Mouse (Mus musculus): ENCODE measurements at regions not wholly inside any gene's neighbourhood (a gene's known extent, or its start where the extent isn't known, plus 50 kb on each side); places are given as distances from the start of the nearest gene placed in this dataset.

GRCm38 (mm10) chr15:31869673-31870417 lies 268.2 kb downstream of the Fam173b start:
- Histone ChIP-seq H3K9me3 (ENCODE audit: control insufficient read depth, low read depth, low read length) (no peaks in the 10 kb centered on the region), H3K4me1 (ENCODE audit: control insufficient read depth, insufficient read depth, low read length) (0 out of 2 replicates have a peak, but pooled peaks cover 2% of the 10 kb centered on the region), H3K9ac (replicated peaks; ENCODE audit: low read depth, low read length) (no peak overlapping the region), H3K27me3 (ENCODE audit: control insufficient read depth, insufficient read depth, low read length) (no peaks in the 10 kb centered on the region), H3K4me2 (replicated peaks; ENCODE audit: low read depth, low read length) (no peak overlapping the region), H3K4me3 (ENCODE audit: low read depth, low read length) (no peak overlapping the region), H3K36me3 (ENCODE audit: control insufficient read depth, insufficient read depth, low read length) (no peaks in the 10 kb centered on the region), H3K27ac (ENCODE audit: low read length) (no peak overlapping the region)
- WGBS = 28% methylated on average over 14 of the region's 14 CpGs
- ATAC-seq (ENCODE audit: insufficient number of reproducible peaks, insufficient read depth, low FRiP score, low read depth) = peak; percentile 78

DNA sequence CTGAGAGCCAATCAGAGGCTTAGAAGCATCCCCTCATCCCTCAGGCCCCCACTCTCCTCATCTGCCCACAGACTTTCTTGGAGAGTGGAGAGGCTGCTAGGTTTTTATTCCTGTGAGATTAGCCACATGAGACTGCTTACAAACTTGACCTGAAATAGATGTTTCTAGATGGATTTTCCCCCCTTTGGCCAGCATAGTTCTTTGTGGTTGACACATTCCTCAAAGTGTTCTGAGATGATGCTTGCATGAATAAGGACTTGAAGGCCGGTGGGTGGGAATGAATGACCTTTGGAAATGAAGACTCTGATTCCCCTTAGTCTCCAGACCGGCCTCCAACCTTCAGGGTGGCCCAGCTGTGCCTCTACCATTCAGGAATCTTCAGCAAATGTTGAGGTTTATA lies 273.8 kb downstream of the Fam173b start:
- no peak overlapping the region for H3K4me2 ChIP-seq (replicated peaks; ENCODE audit: low read depth, low read length)
- H3K9ac ChIP-seq (replicated peaks; ENCODE audit: low read depth, low read length) = no peak overlapping the region
- no peak for ATAC-seq (ENCODE audit: insufficient number of reproducible peaks, insufficient read depth, low FRiP score, low read depth)
- WGBS = 75% methylated on average over 2 of the region's 2 CpGs
- H3K36me3 ChIP-seq (ENCODE audit: control insufficient read depth, insufficient read depth, low read length) = no peaks in the 10 kb centered on the region
- no peaks in the 10 kb centered on the region for H3K9me3 ChIP-seq (ENCODE audit: control insufficient read depth, low read depth, low read length)
- no peaks in the 10 kb centered on the region for H3K4me1 ChIP-seq (ENCODE audit: control insufficient read depth, insufficient read depth, low read length)
- H3K27me3 ChIP-seq (ENCODE audit: control insufficient read depth, insufficient read depth, low read length) = no peaks in the 10 kb centered on the region
- H3K27ac ChIP-seq (ENCODE audit: low read length) = no peak overlapping the region
- H3K4me3 ChIP-seq (ENCODE audit: low read depth, low read length) = no peak overlapping the region

GRCm38 (mm10) chr15:31880479-31880878 lies 278.8 kb downstream of the Fam173b start:
- Histone ChIP-seq H3K4me3 (ENCODE audit: low read depth, low read length) (no peak overlapping the region), H3K4me2 (replicated peaks; ENCODE audit: low read depth, low read length) (no peak overlapping the region), H3K27ac (ENCODE audit: low read length) (no peak overlapping the region), H3K4me1 (ENCODE audit: control insufficient read depth, insufficient read depth, low read length) (no peaks in the 10 kb centered on the region), H3K9me3 (ENCODE audit: control insufficient read depth, low read depth, low read length) (no peaks in the 10 kb centered on the region), H3K36me3 (ENCODE audit: control insufficient read depth, insufficient read depth, low read length) (no peaks in the 10 kb centered on the region), H3K9ac (replicated peaks; ENCODE audit: low read depth, low read length) (no peak overlapping the region), H3K27me3 (ENCODE audit: control insufficient read depth, insufficient read depth, low read length) (no peaks in the 10 kb centered on the region)
- 53% methylated on average over 9 of the region's 9 CpGs for WGBS
- no peak for ATAC-seq (ENCODE audit: insufficient number of reproducible peaks, insufficient read depth, low FRiP score, low read depth)

- Histone ChIP-seq H3K9ac (replicated peaks; ENCODE audit: low read depth, low read length) (no peak overlapping the region), H3K27ac (ENCODE audit: low read length) (no peak overlapping the region), H3K4me1 (ENCODE audit: control insufficient read depth, insufficient read depth, low read length) (no peaks in the 10 kb centered on the region), H3K27me3 (ENCODE audit: control insufficient read depth, insufficient read depth, low read length) (no peaks in the 10 kb centered on the region), H3K4me2 (replicated peaks; ENCODE audit: low read depth, low read length) (no peak overlapping the region), H3K4me3 (ENCODE audit: low read depth, low read length) (no peak overlapping the region), H3K36me3 (ENCODE audit: control insufficient read depth, insufficient read depth, low read length) (no peaks in the 10 kb centered on the region), H3K9me3 (ENCODE audit: control insufficient read depth, low read depth, low read length) (no peaks in the 10 kb centered on the region)
- no peak for ATAC-seq (ENCODE audit: insufficient number of reproducible peaks, insufficient read depth, low FRiP score, low read depth)
- WGBS = 48% methylated on average over 5 of the region's 5 CpGs
Measured at GRCm38 (mm10) chr15:31882331-31882730, 280.7 kb downstream of the Fam173b start.

DNA sequence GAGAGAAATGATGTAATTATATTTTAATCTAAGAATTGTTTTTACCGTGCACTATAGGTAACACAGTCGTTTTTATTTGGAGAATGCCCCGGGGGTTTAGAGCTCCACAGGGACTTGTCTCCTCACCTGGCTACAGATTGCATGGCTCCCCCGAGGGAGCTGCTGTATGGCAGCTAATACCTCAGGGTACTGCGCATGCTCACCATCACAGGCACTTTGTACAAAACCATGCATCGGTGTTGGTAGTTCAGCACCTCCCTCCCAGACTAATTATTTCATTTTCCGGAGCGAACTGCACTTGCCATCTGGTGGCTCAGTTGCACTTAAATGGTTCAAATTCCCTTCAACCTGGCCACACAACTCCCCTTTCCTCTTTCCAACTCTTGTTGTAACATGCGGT lies 281.9 kb downstream of the Fam173b start:
- Histone ChIP-seq H3K4me3 (ENCODE audit: low read depth, low read length) (no peak overlapping the region), H3K9ac (replicated peaks; ENCODE audit: low read depth, low read length) (no peak overlapping the region), H3K4me1 (ENCODE audit: control insufficient read depth, insufficient read depth, low read length) (no peaks in the 10 kb centered on the region), H3K27ac (ENCODE audit: low read length) (no peak overlapping the region), H3K4me2 (replicated peaks; ENCODE audit: low read depth, low read length) (no peak overlapping the region), H3K9me3 (ENCODE audit: control insufficient read depth, low read depth, low read length) (no peaks in the 10 kb centered on the region), H3K27me3 (ENCODE audit: control insufficient read depth, insufficient read depth, low read length) (no peaks in the 10 kb centered on the region), H3K36me3 (ENCODE audit: control insufficient read depth, insufficient read depth, low read length) (no peaks in the 10 kb centered on the region)
- 81% methylated on average over 9 of the region's 9 CpGs for WGBS
- no peak for ATAC-seq (ENCODE audit: insufficient number of reproducible peaks, insufficient read depth, low FRiP score, low read depth)

DNA sequence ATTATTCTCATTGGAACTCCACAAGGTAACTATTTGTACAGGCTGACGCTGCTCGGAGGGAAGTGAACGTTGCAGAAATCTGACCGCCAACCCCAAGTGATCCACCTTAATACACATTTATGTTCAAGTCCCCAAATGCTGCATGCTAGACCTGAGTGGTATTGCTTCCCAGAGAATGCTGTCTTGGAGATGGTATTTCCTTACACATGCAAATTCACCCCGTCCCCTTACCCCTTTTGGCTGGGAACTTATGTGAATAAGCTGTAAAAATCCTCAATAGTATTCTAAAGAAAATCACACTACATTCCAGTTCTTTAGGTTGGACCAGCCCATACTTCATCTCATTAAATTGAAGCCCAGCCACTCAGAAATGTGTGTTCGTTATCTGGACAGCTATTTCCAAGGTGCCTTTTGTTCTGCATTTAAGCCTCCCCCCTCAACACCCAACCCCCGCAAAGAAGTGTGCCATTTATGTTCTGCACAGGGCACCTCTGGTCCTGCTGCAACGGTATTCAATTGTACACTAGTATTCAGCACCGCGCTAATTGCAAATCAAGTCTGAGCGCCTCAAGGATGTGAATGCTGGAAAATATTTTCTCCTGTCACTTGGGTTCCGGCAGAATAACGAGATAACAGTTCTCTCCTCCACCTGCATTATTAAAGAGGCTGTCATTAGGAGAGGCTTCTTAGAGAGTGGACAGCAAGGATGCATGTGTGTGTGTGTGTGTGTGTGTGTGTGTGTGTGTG lies 278.0 kb upstream of the Tas2r119 start:
- Histone ChIP-seq H3K4me2 (replicated peaks; ENCODE audit: low read depth, low read length) (no peak overlapping the region), H3K36me3 (ENCODE audit: control insufficient read depth, insufficient read depth, low read length) (no peaks in the 10 kb centered on the region), H3K27me3 (ENCODE audit: control insufficient read depth, insufficient read depth, low read length) (no peaks in the 10 kb centered on the region), H3K27ac (ENCODE audit: low read length) (no peak overlapping the region), H3K9ac (replicated peaks; ENCODE audit: low read depth, low read length) (no peak overlapping the region), H3K4me1 (ENCODE audit: control insufficient read depth, insufficient read depth, low read length) (no peaks in the 10 kb centered on the region), H3K9me3 (ENCODE audit: control insufficient read depth, low read depth, low read length) (no peaks in the 10 kb centered on the region), H3K4me3 (ENCODE audit: low read depth, low read length) (no peak overlapping the region)
- 83% methylated on average over 13 of the region's 13 CpGs for WGBS
- ATAC-seq (ENCODE audit: insufficient number of reproducible peaks, insufficient read depth, low FRiP score, low read depth) = no peak

DNA sequence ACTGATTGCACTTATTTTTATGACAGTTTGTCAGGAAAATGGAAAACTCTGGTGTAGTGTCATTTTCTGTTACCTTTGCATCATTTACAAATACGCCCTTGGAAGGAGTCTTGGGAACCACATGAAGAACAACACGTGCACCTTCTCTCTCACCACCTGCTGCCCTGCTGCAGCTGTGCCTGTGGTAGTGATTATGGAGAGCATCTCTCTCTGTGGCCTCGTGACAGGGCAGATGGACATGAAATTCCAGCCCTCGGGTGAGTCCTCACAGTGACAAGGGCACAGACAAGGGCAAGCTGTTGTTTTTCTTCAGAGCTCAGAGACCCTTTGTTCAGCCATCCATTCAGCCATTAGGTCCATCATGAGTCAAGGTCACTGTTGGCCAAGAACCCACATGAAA lies 276.8 kb upstream of the Tas2r119 start:
- H3K4me3 ChIP-seq (ENCODE audit: low read depth, low read length) = no peak overlapping the region
- WGBS = 79% methylated on average over 4 of the region's 4 CpGs
- no peak overlapping the region for H3K9ac ChIP-seq (replicated peaks; ENCODE audit: low read depth, low read length)
- no peaks in the 10 kb centered on the region for H3K27me3 ChIP-seq (ENCODE audit: control insufficient read depth, insufficient read depth, low read length)
- no peaks in the 10 kb centered on the region for H3K9me3 ChIP-seq (ENCODE audit: control insufficient read depth, low read depth, low read length)
- no peak for ATAC-seq (ENCODE audit: insufficient number of reproducible peaks, insufficient read depth, low FRiP score, low read depth)
- H3K36me3 ChIP-seq (ENCODE audit: control insufficient read depth, insufficient read depth, low read length) = no peaks in the 10 kb centered on the region
- H3K27ac ChIP-seq (ENCODE audit: low read length) = no peak overlapping the region
- no peaks in the 10 kb centered on the region for H3K4me1 ChIP-seq (ENCODE audit: control insufficient read depth, insufficient read depth, low read length)
- no peak overlapping the region for H3K4me2 ChIP-seq (replicated peaks; ENCODE audit: low read depth, low read length)

DNA sequence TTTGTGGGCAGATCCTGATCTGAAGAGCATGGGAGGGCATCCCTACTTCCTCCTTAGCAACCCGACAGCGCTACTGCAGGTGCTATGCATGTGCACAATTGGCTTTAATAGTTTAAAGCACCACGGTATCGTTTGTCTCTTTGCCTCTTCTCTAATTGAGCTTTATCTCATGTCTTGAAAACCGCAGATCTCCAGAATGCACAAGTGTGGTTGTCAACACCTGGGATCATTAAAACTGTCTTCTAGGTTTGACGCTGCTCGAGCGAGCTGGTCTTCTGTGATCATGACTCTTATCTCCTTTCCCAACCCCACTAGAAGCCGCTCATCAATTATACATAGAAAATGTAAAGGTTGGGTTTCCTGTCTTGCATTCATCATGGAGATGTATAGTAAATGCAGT lies 268.7 kb upstream of the Tas2r119 start:
- no peak overlapping the region for H3K27ac ChIP-seq (ENCODE audit: low read length)
- no peak for ATAC-seq (ENCODE audit: insufficient number of reproducible peaks, insufficient read depth, low FRiP score, low read depth)
- H3K36me3 ChIP-seq (ENCODE audit: control insufficient read depth, insufficient read depth, low read length) = no peaks in the 10 kb centered on the region
- H3K9me3 ChIP-seq (ENCODE audit: control insufficient read depth, low read depth, low read length) = no peaks in the 10 kb centered on the region
- H3K27me3 ChIP-seq (ENCODE audit: control insufficient read depth, insufficient read depth, low read length) = no peaks in the 10 kb centered on the region
- no peaks in the 10 kb centered on the region for H3K4me1 ChIP-seq (ENCODE audit: control insufficient read depth, insufficient read depth, low read length)
- no peak overlapping the region for H3K4me3 ChIP-seq (ENCODE audit: low read depth, low read length)
- no peak overlapping the region for H3K9ac ChIP-seq (replicated peaks; ENCODE audit: low read depth, low read length)
- no peak overlapping the region for H3K4me2 ChIP-seq (replicated peaks; ENCODE audit: low read depth, low read length)
- WGBS = 79% methylated on average over 9 of the region's 9 CpGs
